Mouse (Mus musculus): ENCODE measurements around the gene Klb.
A peak's percentile ranks its signal among the peaks of the same experiment; 100 is the strongest.

Gene Klb

DNA sequence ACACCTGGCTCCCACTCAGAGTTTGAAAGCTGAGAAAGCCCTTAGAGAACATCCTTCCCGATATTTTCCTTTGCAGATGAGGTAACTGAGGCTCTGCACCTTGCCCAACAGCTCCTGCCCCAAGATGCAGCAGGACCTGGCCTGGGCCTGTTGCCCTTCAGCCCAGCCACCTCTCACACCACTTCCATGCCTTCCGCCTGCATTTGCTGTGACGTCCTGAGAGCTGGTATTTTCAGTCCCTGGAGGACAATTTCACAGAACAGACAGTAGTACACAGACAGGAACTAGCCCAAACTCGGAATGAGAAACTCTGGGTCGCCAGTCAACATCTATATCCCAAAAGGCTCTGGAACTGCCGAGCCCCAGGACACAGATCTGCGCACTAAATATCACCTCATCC, 26.6 kb downstream of the Klb start:
- DNase-seq (ENCODE audit: low spot score in 2 of 2): no peak

DNA sequence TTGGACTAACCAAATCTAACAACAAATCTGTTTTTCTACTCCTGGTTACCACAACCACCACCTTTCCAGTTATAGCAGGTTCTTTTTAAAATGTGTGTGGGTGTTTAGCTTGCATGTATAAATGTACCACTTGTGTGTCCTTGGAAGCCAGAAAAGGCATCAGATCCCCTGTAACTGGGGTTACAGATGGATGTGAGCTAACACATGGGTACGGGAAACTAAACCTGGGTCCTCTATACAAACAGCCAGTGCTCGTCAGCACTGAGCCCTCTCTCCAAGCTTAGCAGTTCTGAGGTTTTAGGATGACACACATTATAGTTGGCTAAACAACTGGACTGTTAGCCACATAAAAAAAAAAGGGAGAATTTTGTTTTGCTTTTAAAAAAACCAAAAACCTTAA, 37.6 kb downstream of the Klb start:
- DNase-seq (ENCODE audit: low spot score in 2 of 2): no peak

DNA sequence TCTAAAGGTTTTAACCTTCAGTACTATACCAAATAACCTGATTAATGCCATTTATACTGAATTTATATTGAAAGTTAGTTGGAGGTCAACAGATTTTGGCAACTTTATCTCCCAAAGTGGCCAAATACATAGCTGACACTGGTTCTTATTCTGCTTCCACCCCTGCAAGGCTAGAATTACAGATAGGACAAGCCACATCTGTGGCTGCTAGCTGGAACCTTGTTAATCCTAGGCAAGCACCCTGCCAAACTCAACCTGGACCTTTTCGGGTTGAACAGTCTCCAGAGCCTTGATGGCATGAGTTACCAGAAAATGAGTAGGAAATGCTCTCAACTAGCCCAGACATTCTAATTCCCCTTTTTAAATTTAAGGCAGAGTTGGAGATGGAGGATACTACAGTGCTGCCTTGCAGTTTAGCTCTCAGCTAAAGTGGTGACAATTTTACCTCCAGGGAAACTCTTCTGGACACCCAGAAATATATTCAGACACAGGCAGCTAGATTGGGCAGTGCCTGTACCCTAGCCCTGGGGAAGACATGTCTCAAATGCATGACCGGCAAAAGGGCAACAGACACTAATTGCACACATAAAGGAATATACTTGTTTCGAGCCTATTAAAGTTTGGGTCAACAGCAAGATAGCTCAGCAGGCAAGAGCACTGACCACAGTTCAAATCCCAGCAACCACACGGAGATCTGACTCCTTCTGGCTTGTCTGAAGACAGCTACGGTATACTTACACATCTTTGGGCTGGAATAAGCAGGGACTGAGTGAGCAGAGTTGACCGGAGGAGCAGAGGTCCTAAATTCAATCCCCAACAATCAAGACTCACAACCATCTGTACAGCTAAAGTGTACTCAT, 39.1 kb downstream of the Klb start:
- DNase-seq (ENCODE audit: low spot score in 2 of 2): no peak

DNA sequence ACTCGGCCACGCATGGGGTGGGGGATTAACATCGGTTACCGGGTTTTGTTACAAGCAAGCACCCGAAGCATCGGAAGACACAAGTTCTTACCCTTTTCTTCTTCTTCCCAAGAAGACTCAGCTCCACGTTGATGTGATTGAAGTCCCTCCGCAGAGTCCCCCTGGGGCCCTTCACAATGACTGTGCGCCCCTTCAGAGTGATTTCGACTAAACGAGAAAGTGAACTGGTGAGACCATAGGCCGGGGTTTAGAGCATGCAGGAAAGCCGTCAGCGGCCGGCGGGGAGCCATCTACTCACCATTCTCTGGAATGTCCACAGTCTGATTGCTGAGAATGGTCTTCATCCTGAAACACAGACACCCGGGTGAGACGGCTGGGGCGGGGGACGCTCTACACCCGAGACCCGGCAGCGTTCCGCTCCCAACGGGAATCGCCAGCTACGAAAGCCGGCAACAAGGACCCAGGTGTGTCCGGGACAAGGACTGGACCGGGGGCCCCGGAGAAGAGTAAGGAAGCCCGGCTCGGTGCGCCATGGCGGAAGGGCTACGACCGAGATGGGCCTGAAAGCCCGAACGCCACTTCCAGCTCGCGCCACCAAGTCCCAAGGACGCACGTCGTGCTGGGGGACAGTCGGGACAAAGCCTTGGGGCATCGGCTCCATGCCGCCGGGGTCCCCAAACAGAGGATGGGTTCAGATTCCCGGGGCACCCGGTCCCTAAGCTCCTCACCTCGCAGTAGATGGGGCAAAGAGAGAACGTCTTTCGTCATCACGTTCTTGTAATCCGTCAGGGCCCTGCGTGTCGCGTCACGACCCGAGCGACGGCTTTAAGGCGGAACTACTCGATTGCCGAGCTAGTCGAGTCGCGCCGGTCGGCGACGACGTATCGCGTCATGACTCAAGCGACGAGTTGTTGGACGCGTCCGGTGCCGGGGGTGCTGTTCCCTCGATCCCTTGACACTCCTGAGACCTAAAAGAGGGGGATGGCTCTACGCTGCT, 42.8 kb downstream of the Klb start, which contains the start of the genes Rpl9 and Lias:
Rpl9 (minus strand) TSS at position 797 of the 997 bp plus-strand sequence.
Lias (plus strand) TSS at position 850 of the 997 bp plus-strand sequence.
- peak; percentile 99 for DNase-seq (ENCODE audit: low spot score in 2 of 2)

DNA sequence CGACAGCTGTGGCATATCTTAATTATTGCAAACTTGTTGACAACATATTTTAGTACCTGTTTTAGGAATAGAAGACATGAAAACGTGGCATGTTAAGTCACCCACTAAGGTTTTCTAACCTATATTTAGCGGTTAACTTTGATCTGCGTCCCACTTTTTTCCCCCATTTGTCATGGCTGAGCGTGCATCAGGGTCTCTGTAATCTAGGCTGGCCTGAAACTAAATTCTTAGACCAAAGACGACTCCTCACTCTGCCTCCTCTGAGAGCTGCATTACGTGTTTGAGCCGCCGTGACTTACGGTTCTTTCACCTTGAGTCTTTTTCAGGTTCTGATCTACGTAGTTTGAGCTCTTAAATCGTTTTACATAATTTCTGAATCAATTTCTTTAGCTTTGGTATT, 43.6 kb downstream of the Klb start:
- DNase-seq (ENCODE audit: low spot score in 2 of 2): no peak

DNA sequence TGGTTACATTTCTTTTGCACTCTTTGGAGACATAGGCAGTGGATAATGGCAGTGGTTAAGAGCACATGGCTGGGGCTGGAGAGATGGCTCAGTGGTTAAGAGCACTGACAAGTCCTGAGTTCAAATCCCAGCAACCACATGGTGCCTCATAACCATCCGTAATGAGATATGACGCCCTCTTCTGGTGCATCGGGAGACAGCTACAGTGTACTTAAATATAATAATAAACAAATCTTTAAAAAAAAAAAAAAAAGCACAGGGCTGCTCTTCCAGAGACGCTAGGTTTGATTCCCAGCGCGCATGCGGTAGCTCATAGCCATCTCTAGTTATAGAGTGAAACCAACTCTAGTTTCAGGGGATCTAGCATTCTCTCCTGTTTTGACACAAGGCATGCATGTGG, 46.3 kb downstream of the Klb start:
- DNase-seq (ENCODE audit: low spot score in 2 of 2): no peak

DNA sequence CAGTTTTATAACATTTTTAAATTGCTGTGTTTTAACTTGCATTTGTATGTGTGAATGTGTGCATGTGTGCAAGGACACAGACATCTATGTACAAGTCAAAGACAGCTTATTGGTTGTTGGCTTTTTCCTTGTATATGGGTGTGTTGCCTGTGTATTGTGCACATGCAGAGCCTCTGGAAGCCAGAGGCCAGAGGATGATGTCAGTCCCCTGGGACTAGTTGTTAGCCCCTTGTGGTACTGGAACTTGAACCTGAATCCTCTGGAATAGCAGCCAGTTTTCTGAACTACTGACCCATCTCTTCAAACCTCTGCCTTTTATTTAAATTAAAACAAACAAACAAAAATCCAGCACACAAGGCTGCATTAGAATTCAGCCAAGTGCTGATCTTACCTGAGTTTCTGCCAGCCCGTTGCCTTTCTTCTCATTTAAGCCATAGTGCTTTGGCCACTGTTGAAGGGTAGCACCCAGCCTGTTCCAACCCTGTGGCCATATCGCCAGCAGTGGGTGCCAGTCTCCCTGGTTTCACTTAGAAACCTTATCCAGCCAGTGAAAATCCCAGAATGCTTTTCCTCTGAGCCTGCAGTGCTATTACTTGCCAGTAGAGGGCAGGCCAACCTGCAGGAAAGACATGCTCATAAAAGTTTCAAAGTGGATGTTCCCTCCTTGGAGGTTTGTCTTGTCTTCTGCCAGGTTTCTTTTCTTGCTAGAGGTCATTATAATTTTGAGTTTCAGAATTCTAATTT, 53.3 kb downstream of the Klb start:
- DNase-seq (ENCODE audit: low spot score in 2 of 2): peak; percentile 51 to 71

DNA sequence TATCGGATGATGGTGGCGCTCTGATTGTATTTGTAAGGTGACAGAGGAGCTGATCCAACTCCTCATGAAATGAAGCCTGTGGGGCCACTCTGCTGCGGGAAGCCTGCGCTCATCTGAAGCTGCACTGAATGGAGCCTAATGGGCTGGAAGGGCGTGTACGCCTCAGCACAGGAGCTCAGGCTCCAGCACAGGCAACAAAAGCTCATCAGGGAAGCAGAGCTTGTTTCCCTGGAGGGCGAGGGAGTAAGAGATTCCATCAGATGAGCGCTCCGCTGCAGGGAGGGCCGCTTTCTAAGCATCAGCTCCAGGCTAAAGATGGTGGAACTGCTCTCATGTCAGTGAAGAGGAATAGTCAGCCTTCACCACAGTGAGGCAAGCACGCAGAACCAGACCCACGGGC, 59.9 kb downstream of the Klb start:
- DNase-seq (ENCODE audit: low spot score in 2 of 2): no peak

DNA sequence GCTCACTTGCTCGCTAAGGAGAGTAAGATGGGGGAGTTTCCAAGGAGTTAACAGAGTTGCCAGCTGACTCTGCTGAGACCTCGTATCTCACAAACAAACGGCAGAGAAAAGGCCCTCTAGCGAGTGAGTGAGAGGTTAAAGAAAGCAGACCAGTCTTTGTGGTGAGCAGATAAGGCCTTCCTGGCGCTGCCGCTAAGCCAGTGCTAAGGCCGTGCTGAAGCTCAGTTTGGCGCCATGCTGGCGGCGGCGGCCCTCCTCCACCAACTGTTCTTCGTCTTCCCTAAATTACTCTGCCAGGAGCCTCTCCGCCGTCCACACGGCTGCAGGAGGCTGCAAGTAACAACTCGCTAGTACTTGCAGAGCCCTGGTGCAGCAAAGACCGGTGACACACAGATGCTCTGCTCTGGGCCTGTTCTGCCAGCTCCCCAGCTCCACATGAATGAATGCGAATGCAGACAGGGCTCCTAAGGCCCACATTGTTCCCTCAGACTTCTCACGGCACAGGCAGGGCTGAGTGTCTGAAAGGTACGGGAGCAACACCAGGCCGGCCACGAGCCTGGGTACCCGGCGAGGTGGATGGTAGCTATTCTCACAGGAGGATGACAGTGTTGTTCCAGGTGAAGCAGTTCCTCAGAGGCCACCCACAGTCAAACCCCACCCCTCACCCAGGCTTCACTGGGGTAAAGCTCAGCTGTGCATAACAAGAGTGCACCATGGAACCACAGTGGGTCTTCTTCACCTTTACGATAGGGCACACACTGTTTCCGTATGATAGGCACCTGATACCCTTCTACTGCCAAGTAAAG, 67.7 kb downstream of the Klb start:
- DNase-seq (ENCODE audit: low spot score in 2 of 2): no peak

DNA sequence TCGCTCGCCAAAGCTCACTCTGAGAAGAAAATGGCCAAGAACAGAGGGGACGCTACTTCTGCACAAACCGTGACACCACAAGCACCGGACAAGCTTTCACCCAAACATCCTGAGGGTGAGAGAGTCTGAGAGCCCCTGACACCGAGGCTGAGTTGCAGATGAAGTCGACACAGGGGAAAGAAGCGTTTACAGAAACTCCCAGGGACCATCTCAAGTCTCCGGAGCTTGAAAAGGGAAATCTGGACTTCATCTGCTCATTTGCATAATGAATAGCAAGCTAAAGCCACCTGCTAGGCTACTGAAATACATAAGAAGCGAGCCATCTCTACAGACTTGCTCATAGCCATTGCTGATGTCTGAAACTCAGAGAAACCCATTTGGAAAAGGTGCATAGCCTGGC, 71.0 kb downstream of the Klb start:
- DNase-seq (ENCODE audit: low spot score in 2 of 2): no peak

DNA sequence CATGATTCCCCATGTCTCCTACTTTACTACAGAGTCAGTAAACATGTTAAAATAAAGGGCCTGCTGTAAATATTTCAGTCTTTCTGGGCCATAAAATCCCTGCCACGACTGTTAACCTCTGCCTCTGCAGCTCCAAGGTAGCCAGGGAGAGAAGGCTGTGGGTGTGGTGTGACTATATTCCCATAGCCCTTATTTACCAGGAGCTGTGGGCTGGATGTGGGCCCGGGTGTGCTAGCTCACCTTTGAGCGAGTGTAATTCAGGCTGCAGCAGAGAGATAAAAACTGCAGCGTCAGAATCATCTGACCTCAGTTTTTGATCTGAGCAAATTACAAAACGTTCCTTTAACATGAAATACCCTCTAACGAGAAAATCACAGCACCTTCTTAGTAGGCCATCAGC, 72.7 kb downstream of the Klb start:
- DNase-seq (ENCODE audit: low spot score in 2 of 2): no peak

DNA sequence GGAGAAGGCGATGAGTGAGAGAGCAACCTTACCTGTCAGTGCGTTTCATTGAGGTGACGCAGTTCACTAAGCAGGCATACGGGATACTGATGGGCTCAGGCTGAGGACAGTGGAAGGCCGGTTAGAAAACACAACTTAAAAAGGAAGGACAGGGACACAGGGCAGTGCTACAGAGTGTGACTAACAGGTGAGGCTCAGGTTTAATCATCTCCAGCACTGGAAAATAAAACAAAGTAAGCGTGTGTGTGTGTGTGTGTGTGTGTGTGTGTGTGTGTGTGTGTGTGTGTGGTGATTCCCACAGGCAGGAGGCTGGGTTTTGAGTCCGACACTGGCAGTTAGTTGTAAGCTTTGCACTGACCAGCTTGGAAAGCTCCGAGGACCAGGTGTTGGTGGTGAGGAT, 74.7 kb downstream of the Klb start:
- DNase-seq (ENCODE audit: low spot score in 2 of 2): no peak

DNA sequence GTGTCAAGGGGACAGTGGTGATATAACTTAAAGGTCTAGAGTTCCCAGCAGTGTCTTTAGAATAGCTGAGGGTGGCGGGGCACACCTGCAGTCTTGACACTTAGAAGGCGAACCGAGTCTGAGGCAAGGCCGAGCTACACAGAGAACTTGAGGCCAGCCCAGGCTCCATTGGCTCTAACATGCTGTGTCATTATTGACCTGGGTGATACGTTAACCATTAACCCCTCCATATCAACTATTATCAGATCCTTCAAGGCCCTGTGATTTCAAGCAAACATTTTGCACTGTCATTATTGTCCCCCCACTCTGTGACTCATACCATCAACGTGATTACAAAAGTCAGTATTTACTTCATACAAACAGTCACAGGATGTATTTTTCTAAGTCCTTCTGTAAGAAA, 76.1 kb downstream of the Klb start:
- no peak for DNase-seq (ENCODE audit: low spot score in 2 of 2)

DNA sequence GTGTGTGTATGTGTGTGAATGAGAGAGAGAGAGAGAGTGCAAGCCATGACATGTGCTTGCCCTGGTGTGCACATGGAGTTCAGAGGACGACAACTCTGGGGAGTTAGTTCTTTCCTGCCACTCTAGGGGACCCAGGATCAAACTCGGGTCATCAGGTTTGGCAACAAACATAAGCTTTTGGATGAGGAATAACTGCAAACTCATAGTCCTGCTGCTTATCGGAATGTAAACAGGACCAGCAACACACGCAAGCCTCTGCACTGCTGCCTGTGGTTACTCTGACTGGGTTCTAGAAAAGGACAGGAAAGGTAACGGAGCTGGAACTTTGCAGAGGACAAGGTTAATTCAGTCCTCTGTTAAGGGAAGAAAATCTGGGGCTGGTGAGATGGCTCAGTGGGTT, 77.1 kb downstream of the Klb start:
- no peak for DNase-seq (ENCODE audit: low spot score in 2 of 2)

DNA sequence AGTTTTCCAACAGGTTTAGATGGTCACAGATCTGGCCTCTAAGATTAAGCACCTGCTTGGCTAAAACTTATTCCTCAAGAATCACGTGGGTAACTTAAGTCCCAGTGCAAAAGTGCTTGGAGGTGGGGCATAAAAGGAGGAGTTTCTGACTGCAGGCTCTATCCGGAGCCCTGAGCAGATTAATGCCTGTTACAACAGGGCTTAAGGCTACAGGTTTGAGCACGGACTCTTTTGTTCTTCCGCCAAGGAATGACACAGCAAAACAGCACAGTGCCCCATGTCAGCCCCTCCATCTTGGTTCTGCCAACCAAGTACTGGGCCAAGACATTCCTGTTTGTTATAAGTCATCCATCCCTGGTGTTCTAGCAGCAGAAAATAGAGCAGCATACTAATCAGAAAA, 80.2 kb downstream of the Klb start:
- no peak for DNase-seq (ENCODE audit: low spot score in 2 of 2)

DNA sequence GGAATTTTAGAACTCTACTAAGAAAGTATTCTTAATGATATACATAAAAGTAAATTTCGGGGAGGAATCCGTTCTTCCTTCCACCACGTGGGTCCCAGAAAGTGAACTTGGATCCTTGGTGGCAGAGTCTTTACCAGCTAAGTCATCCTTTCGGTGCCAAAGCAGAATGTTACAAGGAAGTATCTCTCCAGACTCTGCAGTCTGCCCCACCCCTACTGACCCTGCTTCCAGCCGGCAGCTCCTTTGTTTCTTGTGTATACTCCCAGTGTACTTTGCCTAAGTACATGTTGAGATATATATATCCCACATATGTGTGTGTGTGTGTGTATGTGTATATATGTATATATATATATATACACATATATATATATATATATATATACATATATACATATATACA, 81.3 kb downstream of the Klb start:
- DNase-seq (ENCODE audit: low spot score in 2 of 2): no peak

All from spleen, postnatal 14 days (tissue).